Mouse (Mus musculus): Measurements from ENCODE around the gene Olfr1299. TPM values are rescaled to one million over a fixed set of nuclear protein-coding genes. Genes with fewer than 3 reads are reported as not detected.

Olfr1299 gene
- not detected in 2 replicates for polyA plus RNA-seq (2015; fragmentation: Nextera tagmentation; extraction: Ambion mirVana)

DNA sequence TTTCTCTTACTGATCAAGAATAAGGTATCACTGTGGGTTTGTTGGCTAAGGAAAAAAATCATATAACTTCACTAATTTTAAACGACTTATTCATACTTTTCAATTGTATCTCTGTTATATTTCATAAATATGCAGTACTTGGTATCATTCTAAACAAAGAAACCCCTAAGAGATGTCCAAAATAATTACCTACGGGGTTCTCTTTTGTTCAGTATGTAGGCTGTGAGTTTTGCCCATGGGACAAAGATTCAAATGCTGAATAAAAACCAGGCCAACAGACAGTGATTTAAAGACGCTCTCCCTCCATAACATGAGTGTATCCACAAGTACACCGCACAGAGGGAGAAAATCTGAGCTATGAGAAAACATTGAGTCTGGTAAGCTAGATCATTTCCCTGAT, at the start of gene Olfr1299:
Olfr1299 (plus strand) TSS at position 301 of the 400 bp plus-strand sequence.
- Histone ChIP-seq H3K4me1 (replicated peaks) (no peaks in the 10 kb centered on the region), H3K27ac (no peak within 1 kb of the TSS), H3K4me2 (replicated peaks) (no peak within 1 kb of the TSS), H3K9ac (replicated peaks) (no peak within 1 kb of the TSS), H3K9me3 (no peaks in the 10 kb centered on the region), H3K36me3 (no peaks in the 10 kb centered on the region), H3K27me3 (no peaks in the 10 kb centered on the region), H3K4me3 (replicated peaks) (no peak within 1 kb of the TSS)
- ATAC-seq: no peak
- WGBS: 82% methylated on average over 4 of the region's 4 CpGs

DNA sequence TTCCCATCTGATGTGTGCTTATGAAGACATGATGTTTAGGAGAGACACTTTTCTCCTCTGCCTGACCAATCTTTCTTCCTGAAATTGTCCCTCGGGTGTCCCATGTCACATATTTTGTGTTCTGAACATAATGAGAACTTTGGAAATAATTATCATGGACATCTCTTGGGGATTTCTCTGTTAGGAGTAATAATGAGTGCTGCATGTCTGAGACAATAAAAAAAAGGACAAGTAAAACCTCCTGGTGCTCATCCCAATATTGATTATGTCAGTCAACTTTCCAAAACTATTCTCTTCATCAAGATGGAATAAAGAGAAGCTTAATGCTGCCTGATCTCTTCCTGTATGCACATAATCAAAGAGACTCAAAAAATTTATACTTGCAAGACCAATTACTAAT, 34.8 kb upstream of the Olfr1299 start, which contains the start of gene Olfr1297:
Olfr1297 (minus strand) TSS at position 101 of the 400 bp plus-strand sequence.
- no peak within 1 kb of the TSS for H3K4me3 ChIP-seq (replicated peaks)
- no peaks in the 10 kb centered on the region for H3K9me3 ChIP-seq
- no peaks in the 10 kb centered on the region for H3K4me1 ChIP-seq (replicated peaks)
- 88% methylated on average over 1 of the region's 1 CpGs for WGBS
- no peak for ATAC-seq
- no peaks in the 10 kb centered on the region for H3K27me3 ChIP-seq
- H3K36me3 ChIP-seq: no peaks in the 10 kb centered on the region
- no peak within 1 kb of the TSS for H3K4me2 ChIP-seq (replicated peaks)
- H3K9ac ChIP-seq (replicated peaks): no peak within 1 kb of the TSS
- H3K27ac ChIP-seq: no peak within 1 kb of the TSS

DNA sequence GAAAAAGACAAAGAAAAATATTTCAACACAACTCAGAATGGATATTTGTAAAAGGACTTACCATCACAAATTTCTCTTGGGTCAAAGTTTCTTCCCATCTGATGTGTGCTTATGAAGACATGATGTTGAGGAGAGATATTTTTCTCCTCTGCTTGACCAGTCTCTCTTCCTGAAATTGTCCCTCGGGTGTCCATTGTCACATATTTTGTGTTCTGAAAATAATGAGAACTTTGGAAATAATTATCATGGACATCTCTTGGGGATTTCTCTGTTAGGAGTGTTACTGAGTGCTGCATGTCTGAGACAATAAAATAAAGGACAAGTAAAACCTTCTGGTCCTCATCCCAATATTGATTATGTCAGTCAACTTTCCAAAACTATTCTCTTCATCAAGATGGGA, 12.1 kb upstream of the Olfr1299 start, which contains the start of gene Olfr1298:
Olfr1298 (minus strand) TSS at position 101 of the 400 bp plus-strand sequence.
- 95% methylated on average over 1 of the region's 1 CpGs for WGBS
- no peak within 1 kb of the TSS for H3K9ac ChIP-seq (replicated peaks)
- no peaks in the 10 kb centered on the region for H3K4me1 ChIP-seq (replicated peaks)
- H3K27ac ChIP-seq: no peak within 1 kb of the TSS
- no peak for ATAC-seq
- no peak within 1 kb of the TSS for H3K4me2 ChIP-seq (replicated peaks)
- H3K9me3 ChIP-seq: no peaks in the 10 kb centered on the region
- no peak within 1 kb of the TSS for H3K4me3 ChIP-seq (replicated peaks)
- no peaks in the 10 kb centered on the region for H3K36me3 ChIP-seq
- no peaks in the 10 kb centered on the region for H3K27me3 ChIP-seq

Other genes starting within 250 kb of the Olfr1299 start
- gene Olfr1286, start 238.3 kb upstream of the Olfr1299 start, polyA plus RNA-seq (2015; fragmentation: Nextera tagmentation; extraction: Ambion mirVana): not detected in 2 replicates
- gene Olfr1287, start 212.3 kb upstream of the Olfr1299 start, polyA plus RNA-seq (2015; fragmentation: Nextera tagmentation; extraction: Ambion mirVana): not detected in 2 replicates
- gene Olfr1288, start 187.3 kb upstream of the Olfr1299 start, polyA plus RNA-seq (2015; fragmentation: Nextera tagmentation; extraction: Ambion mirVana): not detected in 2 replicates
- gene Olfr1289, start 180.6 kb upstream of the Olfr1299 start, polyA plus RNA-seq (2015; fragmentation: Nextera tagmentation; extraction: Ambion mirVana): not detected in 2 replicates
- gene Olfr1290, start 167.6 kb upstream of the Olfr1299 start, polyA plus RNA-seq (2015; fragmentation: Nextera tagmentation; extraction: Ambion mirVana): not detected in 2 replicates
- not detected in 2 replicates for gene Olfr1291-ps1, start 164.2 kb upstream of the Olfr1299 start, polyA plus RNA-seq (2015; fragmentation: Nextera tagmentation; extraction: Ambion mirVana)
- not detected in 2 replicates for gene Olfr1293-ps, start 136.2 kb upstream of the Olfr1299 start, polyA plus RNA-seq (2015; fragmentation: Nextera tagmentation; extraction: Ambion mirVana)
- not detected in 2 replicates for gene Olfr1294, start 121.1 kb upstream of the Olfr1299 start, polyA plus RNA-seq (2015; fragmentation: Nextera tagmentation; extraction: Ambion mirVana)
- gene Olfr1295, start 91.7 kb upstream of the Olfr1299 start, polyA plus RNA-seq (2015; fragmentation: Nextera tagmentation; extraction: Ambion mirVana): not detected in 2 replicates
- not detected in 2 replicates for gene Olfr1297, start 34.9 kb upstream of the Olfr1299 start, polyA plus RNA-seq (2015; fragmentation: Nextera tagmentation; extraction: Ambion mirVana)
- not detected in 2 replicates for gene Olfr1298, start 12.2 kb upstream of the Olfr1299 start, polyA plus RNA-seq (2015; fragmentation: Nextera tagmentation; extraction: Ambion mirVana)
- gene Olfr1301, start 89.6 kb downstream of the Olfr1299 start, polyA plus RNA-seq (2015; fragmentation: Nextera tagmentation; extraction: Ambion mirVana): not detected in 2 replicates
- not detected in 2 replicates for gene Olfr1302, start 116.0 kb downstream of the Olfr1299 start, polyA plus RNA-seq (2015; fragmentation: Nextera tagmentation; extraction: Ambion mirVana)
- gene Olfr1303, start 158.9 kb downstream of the Olfr1299 start, polyA plus RNA-seq (2015; fragmentation: Nextera tagmentation; extraction: Ambion mirVana): not detected in 2 replicates
- gene Olfr1305, start 215.7 kb downstream of the Olfr1299 start, polyA plus RNA-seq (2015; fragmentation: Nextera tagmentation; extraction: Ambion mirVana): not detected in 2 replicates